Mouse (Mus musculus): Measurements from ENCODE around the gene Hdac5. TPM values are rescaled to one million over a fixed set of nuclear protein-coding genes. Genes with fewer than 3 reads are reported as not detected.

Gene Hdac5
- total RNA-seq, 2 experiments from 2014 or later: 164 to 207 TPM

- no peak for DNase-seq (ENCODE audit: low spot score in 2 of 2)
Observed at GRCm38 (mm10) chr11:102216056-102216885, 13.7 kb downstream of the Hdac5 start.

GRCm38 (mm10) chr11:102215511-102215910 is 14.5 kb downstream of the Hdac5 start:
- no peak for DNase-seq (ENCODE audit: low spot score in 2 of 2)

GRCm38 (mm10) chr11:102214430-102215156 is 15.4 kb downstream of the Hdac5 start:
- no peak for DNase-seq (ENCODE audit: low spot score in 2 of 2)

- DNase-seq (ENCODE audit: low spot score in 2 of 2): no peak
Observed at GRCm38 (mm10) chr11:102211936-102212341, 18.0 kb downstream of the Hdac5 start.

- DNase-seq (ENCODE audit: low spot score in 2 of 2): no peak
Observed at GRCm38 (mm10) chr11:102211011-102211410, 19.0 kb downstream of the Hdac5 start.

GRCm38 (mm10) chr11:102210185-102210584 is 19.8 kb downstream of the Hdac5 start:
- DNase-seq (ENCODE audit: low spot score in 2 of 2): no peak

GRCm38 (mm10) chr11:102209742-102210141 is 20.2 kb downstream of the Hdac5 start:
- peak in 1 of 2 experiments; percentile 44 for DNase-seq (ENCODE audit: low spot score in 2 of 2)

GRCm38 (mm10) chr11:102208846-102209245 is 21.1 kb downstream of the Hdac5 start:
- DNase-seq (ENCODE audit: low spot score in 2 of 2): no peak

- peak in 1 of 2 experiments; percentile 55 for DNase-seq (ENCODE audit: low spot score in 2 of 2)
Observed at GRCm38 (mm10) chr11:102207825-102208777, 21.9 kb downstream of the Hdac5 start.

- DNase-seq (ENCODE audit: low spot score in 2 of 2): no peak
Observed at GRCm38 (mm10) chr11:102206481-102206880, 23.5 kb downstream of the Hdac5 start.

- no peak for DNase-seq (ENCODE audit: low spot score in 2 of 2)
Observed at GRCm38 (mm10) chr11:102201408-102201821, 28.6 kb downstream of the Hdac5 start.

GRCm38 (mm10) chr11:102199856-102200255 is 30.1 kb downstream of the Hdac5 start:
- no peak for DNase-seq (ENCODE audit: low spot score in 2 of 2)

- no peak for DNase-seq (ENCODE audit: low spot score in 2 of 2)
Observed at GRCm38 (mm10) chr11:102198245-102198644, 31.7 kb downstream of the Hdac5 start.

GRCm38 (mm10) chr11:102196018-102196797 is 33.8 kb downstream of the Hdac5 start:
- peak; percentile 32 to 45 for DNase-seq (ENCODE audit: low spot score in 2 of 2)

- DNase-seq (ENCODE audit: low spot score in 2 of 2): no peak
Observed at GRCm38 (mm10) chr11:102193657-102194440, 36.1 kb downstream of the Hdac5 start.

GRCm38 (mm10) chr11:102190848-102191247 is 39.1 kb downstream of the Hdac5 start:
- DNase-seq (ENCODE audit: low spot score in 2 of 2): peak in 1 of 2 experiments; percentile 2

GRCm38 (mm10) chr11:102189461-102190436 is 40.2 kb downstream of the Hdac5 start, which contains the start of gene G6pc3:
Gene G6pc3 (plus strand): TSS chr11:102189620.
- DNase-seq (ENCODE audit: low spot score in 2 of 2): peak; percentile 87

- no peak for DNase-seq (ENCODE audit: low spot score in 2 of 2)
Observed at GRCm38 (mm10) chr11:102188980-102189379, 41.0 kb downstream of the Hdac5 start.

Measured in layer of hippocampus, postnatal 10 days (tissue).